Mouse (Mus musculus) lung, postnatal 0 days (tissue): Measurements from ENCODE around the gene Mmp20. TPM values are rescaled to one million over a fixed set of nuclear protein-coding genes. Genes with fewer than 3 reads are reported as not detected.

Experiments
- ATAC-seq: fragments of 200-750 bp; cut with Nextera tagmentation; 2 replicates; pipeline ENCODE4 v1.8.0; 2017; ENCODE audit warnings: moderate library complexity
- DNase-seq: peaks from one replicate; pipeline ENCODE4 v3.0.0-alpha.2; 2016; ENCODE audit warnings: low spot score
- H3K27ac ChIP-seq: fragments of 300-500 bp; sonication (generic); 2 replicates; pipeline ENCODE4 v1.5.1; 2014; ENCODE audit warnings: antibody characterized with exemption, mild to moderate bottlenecking, low read length, mixed read lengths
- H3K27me3 ChIP-seq: fragments of 300-500 bp; sonication (generic); replicated peaks from 2 replicates; pipeline ENCODE4 v1.6.1; 2014; ENCODE audit warnings: low read length, mixed read lengths; ENCODE audit not compliant: insufficient read depth
- H3K36me3 ChIP-seq: fragments of 300-500 bp; sonication (generic); 2 replicates; pipeline ENCODE4 v1.6.1; 2014; ENCODE audit warnings: low read length, mixed read lengths; ENCODE audit not compliant: insufficient read depth
- H3K4me1 ChIP-seq: fragments of 300-500 bp; sonication (generic); 2 replicates; pipeline ENCODE4 v1.6.1; 2014; ENCODE audit warnings: antibody characterized with exemption, low read depth, low read length, mixed read lengths; ENCODE audit not compliant: insufficient read depth
- H3K4me2 ChIP-seq: fragments of 300-500 bp; sonication (generic); replicated peaks from 2 replicates; pipeline ENCODE4 v1.6.1; 2014; ENCODE audit warnings: low read depth, mild to moderate bottlenecking, low read length, moderate library complexity, mixed read lengths
- H3K4me3 ChIP-seq: fragments of 300-500 bp; sonication (generic); 2 replicates; pipeline ENCODE4 v1.5.1; 2014; ENCODE audit warnings: low read depth, low read length
- H3K9ac ChIP-seq: fragments of 300-500 bp; sonication (generic); replicated peaks from 2 replicates; pipeline ENCODE4 v1.6.1; 2014; ENCODE audit warnings: low read depth, mild to moderate bottlenecking
- H3K9me3 ChIP-seq: fragments of 300-500 bp; sonication (generic); 2 replicates; pipeline ENCODE4 v1.6.1; 2016; ENCODE audit warnings: low read length, mixed read lengths
- CTCF ChIP-seq: IDR thresholded peaks from 2 replicates; pipeline ENCODE4 v1.5.1; 2016; ENCODE audit warnings: antibody characterized with exemption, mild to moderate bottlenecking
- EP300 ChIP-seq: IDR thresholded peaks from 2 replicates; pipeline ENCODE4 v1.6.1; 2016; ENCODE audit warnings: antibody characterized with exemption, mild to moderate bottlenecking, control low read depth
- WGBS: fragments of 180-500 bp; shearing (Covaris S2); extraction: QIAGEN DNeasy Blood & Tissue Kit; methylation state at CpG from one replicate; pipeline ENCODE4 v1.1.7; 2014; 5-methylcytosine and 5-hydroxymethylcytosine counted together
- polyA plus RNA-seq: library from polyadenylated mRNA; unstranded; fragments of >200 nt; fragmentation: Nextera tagmentation; extraction: Ambion mirVana; gene quantifications from 2 replicates; pipeline ENCODE4 v1.2.1, GENCODE M21; 2015

The Mmp20 gene
- polyA plus RNA-seq = not detected in 2 replicates

- no peaks in the 10 kb centered on the region for H3K27me3 ChIP-seq
- H3K4me1 ChIP-seq = no peaks in the 10 kb centered on the region
- H3K4me3 ChIP-seq = no peak within 1 kb of the TSS
- no peak within 1 kb of the TSS for H3K9ac ChIP-seq
- TF ChIP-seq CTCF = no peak
- H3K36me3 ChIP-seq = no peaks in the 10 kb centered on the region
- no peak within 1 kb of the TSS for H3K27ac ChIP-seq
- no peak within 1 kb of the TSS for H3K4me2 ChIP-seq
- no peaks in the 10 kb centered on the region for H3K9me3 ChIP-seq
- DNase-seq = no peak
- ATAC-seq = no peak
Observed at GRCm38 (mm10) chr9:7627931-7628330, at the start of gene Mmp20. Gene Mmp20 (plus strand): TSS chr9:7628231.

DNA sequence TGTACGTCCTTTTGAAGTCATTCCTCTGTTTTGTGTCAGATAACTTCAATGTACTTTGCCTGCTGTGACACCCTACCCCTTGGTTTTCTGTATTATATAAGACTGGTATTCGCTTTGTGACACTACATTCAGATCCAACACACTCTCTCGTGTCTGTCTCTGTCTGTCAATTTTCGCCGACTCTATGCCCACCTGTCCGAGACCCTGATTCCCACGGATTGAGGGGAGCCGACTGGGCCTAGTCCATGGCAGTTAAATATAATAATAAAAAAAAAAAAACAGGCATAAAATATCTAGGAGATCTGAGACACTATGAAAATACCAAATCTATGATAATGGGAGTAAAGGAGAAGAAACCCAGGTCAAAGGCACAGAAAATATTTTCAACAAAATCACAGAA lies 38.0 kb upstream of the Mmp20 start:
- Histone ChIP-seq H3K36me3 (no peaks in the 10 kb centered on the region), H3K9ac (no peak overlapping the region), H3K4me1 (0 out of 2 replicates have a peak, but pooled peaks cover 3% of the 10 kb centered on the region), H3K27me3 (no peaks in the 10 kb centered on the region), H3K4me2 (no peak overlapping the region), H3K27ac (no peak overlapping the region), H3K9me3 (no peaks in the 10 kb centered on the region), H3K4me3 (no peak overlapping the region)
- DNase-seq = no peak
- 69% methylated on average over 8 of the region's 8 CpGs for WGBS
- ATAC-seq = no peak
- TF ChIP-seq EP300 (no peak), CTCF (no peak)

GRCm38 (mm10) chr9:7593272-7593812 lies 34.7 kb upstream of the Mmp20 start:
- no peak for DNase-seq
- Histone ChIP-seq H3K9ac (no peak overlapping the region), H3K4me1 (0 out of 2 replicates have a peak, but pooled peaks cover 3% of the 10 kb centered on the region), H3K36me3 (no peaks in the 10 kb centered on the region), H3K4me3 (no peak overlapping the region), H3K27me3 (no peaks in the 10 kb centered on the region), H3K9me3 (no peaks in the 10 kb centered on the region), H3K4me2 (no peak overlapping the region), H3K27ac (no peak overlapping the region)
- no peak for ATAC-seq
- TF ChIP-seq CTCF (no peak), EP300 (no peak)
- WGBS = 85% methylated on average over 3 of the region's 3 CpGs

- Histone ChIP-seq H3K27me3 (no peaks in the 10 kb centered on the region), H3K4me3 (peak overlapping the region; percentile 40), H3K9ac (peak overlapping the region; percentile 45; the same call in 1 of the 2 replicates), H3K9me3 (no peaks in the 10 kb centered on the region), H3K36me3 (no peaks in the 10 kb centered on the region), H3K4me2 (peak overlapping the region; percentile 53), H3K27ac (peak overlapping the region; percentile 55), H3K4me1 (0 out of 2 replicates have a peak, but pooled peaks cover 3% of the 10 kb centered on the region)
- TF ChIP-seq CTCF (peak; percentile 98), EP300 (no peak)
- ATAC-seq (peak; percentile 100), DNase-seq (peak; percentile 97)
- 2% methylated on average over 6 of the region's 6 CpGs for WGBS
Observed at GRCm38 (mm10) chr9:7594816-7595540, 33.1 kb upstream of the Mmp20 start.

GRCm38 (mm10) chr9:7602982-7603742 lies 24.9 kb upstream of the Mmp20 start:
- no peak overlapping the region for H3K4me2 ChIP-seq
- no peak overlapping the region for H3K4me3 ChIP-seq
- H3K36me3 ChIP-seq = no peaks in the 10 kb centered on the region
- no peaks in the 10 kb centered on the region for H3K9me3 ChIP-seq
- peak; percentile 72 for DNase-seq
- ATAC-seq = peak; percentile 54
- H3K4me1 ChIP-seq = no peaks in the 10 kb centered on the region
- WGBS = 3% methylated on average over 3 of the region's 3 CpGs
- TF ChIP-seq CTCF (peak; percentile 96), EP300 (no peak)
- H3K9ac ChIP-seq = no peak overlapping the region
- no peak overlapping the region for H3K27ac ChIP-seq
- H3K27me3 ChIP-seq = no peaks in the 10 kb centered on the region

- no peaks in the 10 kb centered on the region for H3K36me3 ChIP-seq
- DNase-seq (no peak), ATAC-seq (no peak)
- no peaks in the 10 kb centered on the region for H3K27me3 ChIP-seq
- H3K4me2 ChIP-seq = no peak overlapping the region
- TF ChIP-seq CTCF (no peak), EP300 (no peak)
- no peak overlapping the region for H3K9ac ChIP-seq
- 56% methylated on average over 6 of the region's 6 CpGs for WGBS
- H3K4me1 ChIP-seq = no peaks in the 10 kb centered on the region
- no peak overlapping the region for H3K27ac ChIP-seq
- H3K9me3 ChIP-seq = no peaks in the 10 kb centered on the region
- H3K4me3 ChIP-seq = no peak overlapping the region
Observed at GRCm38 (mm10) chr9:7604005-7604404, 24.0 kb upstream of the Mmp20 start.
